Mouse (Mus musculus) mesoderm, embryonic 11.5 days (tissue): ENCODE data around the gene Unc13d.
"Not testable (repeated sequence)": the region's sequence is repeated elsewhere in the genome, so short reads cannot be mapped to it uniquely, and the experiment has no call there.

Experiments
- DNase-seq: peaks from one replicate; pipeline ENCODE4 v3.0.0-alpha.2; 2012; ENCODE audit warnings: low read depth, low spot score

Unc13d gene

GRCm38 (mm10) chr11:116100385-116100784, 22.6 kb upstream of the Unc13d start:
- no peak for DNase-seq

- no peak for DNase-seq
Measured at GRCm38 (mm10) chr11:116099462-116099861, 21.7 kb upstream of the Unc13d start.

- DNase-seq: no peak
Measured at GRCm38 (mm10) chr11:116098711-116099460, 21.1 kb upstream of the Unc13d start.

- no peak for DNase-seq
Measured at GRCm38 (mm10) chr11:116096213-116097108, 18.7 kb upstream of the Unc13d start.

- no peak for DNase-seq
Measured at GRCm38 (mm10) chr11:116095573-116095972, 17.8 kb upstream of the Unc13d start.

GRCm38 (mm10) chr11:116093771-116094565, 16.2 kb upstream of the Unc13d start:
- DNase-seq: no peak

GRCm38 (mm10) chr11:116092959-116093358, 15.2 kb upstream of the Unc13d start:
- DNase-seq: not testable (repeated sequence)

- no peak for DNase-seq
Measured at GRCm38 (mm10) chr11:116091591-116091990, 13.8 kb upstream of the Unc13d start.

- no peak for DNase-seq
Measured at GRCm38 (mm10) chr11:116089545-116089944, 11.8 kb upstream of the Unc13d start.

GRCm38 (mm10) chr11:116088741-116089394, 11.1 kb upstream of the Unc13d start:
- DNase-seq: no peak

- no peak for DNase-seq
Measured at GRCm38 (mm10) chr11:116088188-116088587, 10.4 kb upstream of the Unc13d start.

- DNase-seq: peak; percentile 89
Measured at GRCm38 (mm10) chr11:116087194-116088130, 9.7 kb upstream of the Unc13d start.

- peak; percentile 100 for DNase-seq
Measured at GRCm38 (mm10) chr11:116086258-116087193, 8.8 kb upstream of the Unc13d start, which contains the start of gene Wbp2. TSS of gene Wbp2 (minus strand) at chr11:116086995.

- no peak for DNase-seq
Measured at GRCm38 (mm10) chr11:116084166-116084565, 6.4 kb upstream of the Unc13d start.

GRCm38 (mm10) chr11:116083096-116083672, 5.4 kb upstream of the Unc13d start:
- no peak for DNase-seq

GRCm38 (mm10) chr11:116081081-116081480, 3.3 kb upstream of the Unc13d start:
- no peak for DNase-seq

- no peak for DNase-seq
Measured at GRCm38 (mm10) chr11:116079511-116079910, 1.8 kb upstream of the Unc13d start.

- DNase-seq: peak; percentile 68
Measured at GRCm38 (mm10) chr11:116078676-116079320, 1.0 kb upstream of the Unc13d start.
